Mouse (Mus musculus) megakaryocyte, adult 5-6 weeks (primary cell): ENCODE measurements around the gene L3mbtl4. TPM values are rescaled to one million over a fixed set of nuclear protein-coding genes. Genes with fewer than 3 reads are reported as not detected.

Experiments
- ATAC-seq: 2 replicates; pipeline ENCODE4 v1.8.0; 2016; ENCODE audit warnings: mild to moderate bottlenecking, inconsistent platforms; ENCODE audit not compliant: poor library complexity, severe bottlenecking
- total RNA-seq, 2 experiments: library from RNA; stranded (forward) in 1 of 2; stranded (reverse) in 1 of 2; fragments of 153-499, 151-499 nt in 1 of 2; fragments of 221-1000, 200-1000 nt in 1 of 2; gene quantifications; 2 replicates each; pipeline versions ENCODE4 v1.2.3 to v1.2.4; 2015 to 2017

L3mbtl4 gene
- total RNA-seq, 2 experiments from 2014 or later, result not detected

DNA sequence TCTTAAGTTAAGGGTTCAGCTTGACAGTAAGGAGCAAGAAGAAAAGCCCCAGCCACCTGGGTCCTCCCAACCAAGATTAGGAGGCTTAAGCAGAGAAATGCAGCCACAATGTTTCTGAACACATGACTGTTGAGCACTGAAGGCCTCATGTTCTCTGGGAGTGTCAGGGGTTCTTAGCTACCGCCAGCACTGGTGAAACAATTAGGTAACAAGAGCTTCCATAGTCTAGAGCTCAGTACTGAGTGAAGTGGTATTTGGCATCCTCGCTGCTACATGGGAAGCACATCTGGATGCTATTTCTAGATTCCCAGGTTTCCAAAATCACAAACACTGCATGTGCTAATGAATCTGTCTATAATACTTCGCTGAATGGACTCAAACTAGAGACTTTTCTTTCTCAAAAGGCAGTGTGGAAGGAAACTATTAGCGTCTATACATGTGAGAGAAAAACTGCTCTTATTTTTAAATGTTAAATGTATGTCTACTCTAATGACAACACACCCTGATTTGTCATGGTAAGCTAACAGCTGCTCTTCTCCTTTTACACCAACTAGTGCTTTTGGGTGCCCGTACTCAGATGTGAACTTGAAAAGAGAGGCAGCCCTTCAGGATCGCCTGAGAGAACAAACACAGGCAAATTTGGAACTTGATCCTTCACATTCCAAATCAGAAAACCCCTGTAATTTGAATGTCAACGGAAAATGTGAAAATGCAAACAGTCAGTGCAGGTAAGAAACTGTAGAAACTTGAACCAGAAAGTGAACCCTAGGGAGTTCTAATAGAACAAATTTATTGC is 356.2 kb downstream of the L3mbtl4 start:
- no peak for ATAC-seq

- ATAC-seq, result no peak
Observed at GRCm38 (mm10) chr17:68631396-68631795, 357.8 kb downstream of the L3mbtl4 start.

- ATAC-seq, result no peak
Observed at GRCm38 (mm10) chr17:68640187-68640586, 366.6 kb downstream of the L3mbtl4 start.

DNA sequence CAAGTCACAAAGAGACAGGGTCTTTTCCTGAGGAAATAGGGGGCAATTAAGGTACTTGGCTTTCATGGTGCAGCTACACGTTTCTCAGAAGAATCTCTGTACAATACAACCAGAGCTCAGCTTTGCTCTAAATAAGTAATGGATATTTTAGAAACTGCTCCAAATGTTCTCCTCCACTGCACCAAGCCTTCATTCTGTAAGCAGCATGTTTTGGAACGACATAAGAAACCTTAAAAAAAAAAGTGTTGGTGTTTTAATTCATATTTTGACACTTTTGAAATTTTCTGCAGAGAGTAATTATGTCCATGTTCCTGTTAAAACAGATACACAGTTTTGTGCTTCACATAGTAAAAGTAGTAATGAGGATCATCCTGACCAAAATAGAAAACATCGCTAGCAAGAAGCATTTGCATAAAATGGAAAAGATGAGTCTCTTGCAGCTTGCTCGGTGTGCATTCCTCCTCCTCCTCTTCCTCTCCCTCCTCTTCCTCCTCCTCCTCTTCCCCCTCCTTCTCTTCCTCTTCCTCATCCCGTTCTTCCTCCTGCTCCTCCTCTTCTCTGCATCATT is 369.0 kb downstream of the L3mbtl4 start:
- ATAC-seq, result no peak

DNA sequence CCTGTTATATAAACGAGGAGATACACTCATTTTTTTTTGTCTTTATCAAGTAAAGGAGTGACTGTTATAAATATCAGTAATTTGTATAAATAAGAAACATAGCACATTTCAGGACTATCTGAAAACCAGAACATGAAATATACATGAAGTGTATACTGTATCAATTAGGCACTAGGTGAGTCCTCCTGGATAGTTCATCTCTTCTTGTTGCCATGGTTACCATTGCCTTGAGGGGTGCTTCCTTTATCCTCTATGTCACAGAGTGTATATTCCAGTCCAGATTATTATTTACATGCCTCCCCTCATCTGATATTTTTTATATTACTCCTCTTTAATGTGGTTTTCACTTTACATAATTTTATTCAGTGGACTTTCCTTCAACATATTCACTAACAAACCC is 392.9 kb downstream of the L3mbtl4 start:
- no peak for ATAC-seq

DNA sequence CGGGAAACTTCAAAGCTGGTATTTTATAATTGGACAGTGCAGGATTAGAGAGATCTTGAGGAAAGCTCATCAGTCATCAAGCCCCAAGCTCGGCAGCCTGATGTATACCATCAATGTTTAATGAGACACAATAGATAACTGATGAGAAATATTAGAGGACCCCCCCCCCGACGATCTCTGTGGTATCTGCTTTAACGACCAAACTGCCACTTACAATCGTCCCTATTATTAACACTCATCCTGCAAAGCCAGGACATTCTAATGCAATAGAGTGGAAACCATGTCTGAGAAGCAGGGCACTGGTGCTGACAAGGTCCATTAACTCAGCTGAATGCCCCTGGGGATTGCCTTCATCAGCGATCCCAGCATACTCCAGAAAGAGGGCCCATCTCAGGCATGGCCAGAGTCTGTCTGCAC is 398.5 kb downstream of the L3mbtl4 start:
- no peak for ATAC-seq

DNA sequence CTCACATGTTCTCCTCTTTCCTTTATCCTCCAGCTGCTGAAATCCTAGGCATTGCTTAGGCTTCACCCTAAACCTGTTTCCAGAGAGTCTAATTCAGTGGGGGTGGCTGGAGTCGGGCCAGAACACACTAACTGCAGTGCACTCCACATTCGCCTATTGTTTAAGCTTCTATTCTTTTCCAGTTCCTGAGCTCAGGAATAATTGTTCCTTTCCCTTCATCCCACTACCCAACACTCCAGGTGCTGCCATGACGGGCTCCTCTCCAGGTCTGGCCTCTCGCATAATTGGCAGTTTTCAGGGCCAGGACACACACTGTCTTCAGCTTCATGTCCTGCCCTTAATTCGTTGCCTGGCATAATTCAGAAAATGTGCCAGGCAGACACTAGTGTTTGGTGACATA is 437.1 kb downstream of the L3mbtl4 start:
- ATAC-seq, result no peak

- ATAC-seq, result no peak
Observed at GRCm38 (mm10) chr17:68711350-68711749, 437.8 kb downstream of the L3mbtl4 start.

GRCm38 (mm10) chr17:68748296-68748695 is 474.7 kb downstream of the L3mbtl4 start:
- no peak for ATAC-seq

GRCm38 (mm10) chr17:68750513-68750912 is 476.9 kb downstream of the L3mbtl4 start:
- no peak for ATAC-seq

DNA sequence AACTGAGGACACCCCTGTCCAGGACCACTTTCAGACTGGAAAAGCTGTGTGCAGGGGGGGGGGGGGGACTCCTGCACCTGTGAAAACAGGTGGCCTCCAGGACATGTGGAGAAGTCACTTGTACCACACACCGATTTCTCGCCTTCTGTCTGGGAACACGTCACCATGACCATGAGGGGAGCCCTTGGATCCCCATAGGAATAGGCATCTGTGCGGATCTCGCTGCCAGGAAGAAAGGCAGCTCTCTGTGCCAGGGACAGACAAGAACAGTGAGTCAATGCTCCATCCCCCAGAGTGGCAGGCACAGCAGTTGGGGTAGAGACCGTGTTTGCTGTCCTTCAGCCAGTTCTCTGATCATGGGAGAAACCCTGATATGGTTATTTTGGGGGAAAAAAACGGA is 479.5 kb downstream of the L3mbtl4 start:
- no peak for ATAC-seq

DNA sequence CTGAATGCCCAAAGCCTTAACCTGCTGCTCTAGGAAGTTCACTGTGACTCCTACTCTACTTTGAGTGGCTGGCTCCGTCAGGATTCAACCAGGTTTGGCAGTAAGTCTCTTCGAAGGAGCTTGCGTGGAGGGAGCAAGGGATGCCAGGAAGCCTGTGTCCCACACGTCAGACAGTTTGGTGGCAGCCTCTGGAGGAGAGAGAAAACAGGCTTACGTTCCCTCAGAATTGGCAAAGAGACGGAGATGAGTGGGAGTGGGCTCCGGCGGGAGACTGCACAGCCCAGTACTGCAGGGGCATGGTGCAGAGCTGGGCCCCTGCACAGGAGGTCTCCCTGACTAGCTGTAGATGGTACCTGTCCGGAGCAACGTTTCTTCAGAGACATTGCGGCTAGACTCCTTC is 481.2 kb downstream of the L3mbtl4 start:
- no peak for ATAC-seq

DNA sequence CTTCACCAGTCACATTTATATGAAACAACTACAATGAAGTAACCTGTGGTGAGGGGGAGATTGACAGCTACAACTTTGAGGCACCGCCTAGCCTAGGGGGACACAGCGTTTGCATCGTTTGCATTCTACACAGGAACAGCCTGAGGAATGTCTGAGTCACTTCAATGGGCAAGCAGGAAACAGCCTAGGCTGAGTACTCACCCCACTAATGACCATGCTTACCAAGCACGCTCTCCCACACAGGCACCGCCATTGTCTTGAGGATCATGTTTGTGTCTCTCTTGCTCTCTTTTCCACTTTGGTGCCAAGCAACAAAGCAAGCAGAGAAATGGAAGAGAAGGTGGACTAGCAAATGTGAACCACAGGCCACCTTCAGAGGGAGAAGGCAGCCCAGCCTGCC is 484.8 kb downstream of the L3mbtl4 start:
- ATAC-seq, result no peak

- ATAC-seq, result no peak
Observed at GRCm38 (mm10) chr17:68758936-68759335, 485.3 kb downstream of the L3mbtl4 start.

- no peak for ATAC-seq
Observed at GRCm38 (mm10) chr17:68759978-68760377, 486.4 kb downstream of the L3mbtl4 start.

DNA sequence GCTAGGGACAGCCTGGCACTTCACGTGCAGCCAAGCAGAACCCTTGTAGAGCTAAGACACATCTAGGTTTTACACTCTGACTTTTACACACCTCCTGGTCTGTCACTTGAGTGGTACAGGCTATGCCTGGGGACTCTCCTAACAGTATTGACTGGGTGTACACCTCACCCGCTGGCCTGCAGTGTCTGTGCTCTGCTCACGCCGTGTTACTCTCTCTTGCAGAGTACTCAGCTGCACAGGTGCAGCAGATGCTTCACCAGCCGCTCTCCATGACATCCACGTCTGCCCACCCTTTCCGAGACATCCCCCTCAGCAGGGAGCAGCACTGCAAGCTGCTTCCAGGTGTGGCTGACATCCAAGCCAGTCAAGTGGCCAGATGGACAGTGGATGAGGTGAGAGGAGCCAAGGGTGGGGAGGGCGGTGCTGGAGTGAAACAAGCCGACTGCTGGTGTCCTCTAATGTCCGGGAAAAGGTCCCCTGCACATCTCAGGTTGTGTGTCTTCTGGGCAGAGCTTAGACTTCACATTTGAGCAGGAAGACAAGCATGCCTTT is 490.8 kb downstream of the L3mbtl4 start:
- ATAC-seq, result no peak

DNA sequence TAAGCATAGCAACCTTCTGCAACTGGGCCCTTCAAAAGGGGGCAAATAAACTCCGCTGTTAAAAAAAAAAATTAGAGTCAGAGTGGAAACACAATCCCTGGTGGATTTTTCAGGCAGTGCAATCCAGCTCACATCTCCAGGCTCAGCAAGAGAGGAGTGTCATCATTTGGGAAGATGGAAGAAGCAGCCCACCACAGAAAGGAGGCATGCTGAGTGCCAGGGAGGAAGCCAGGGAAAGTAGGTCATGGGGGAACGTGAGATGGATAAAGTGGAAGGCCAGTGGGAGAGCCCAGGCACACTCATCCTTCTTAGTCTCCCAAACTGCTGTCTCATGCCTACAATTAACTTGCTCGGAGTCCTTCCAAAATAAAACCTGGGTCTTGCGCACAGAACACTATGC is 496.0 kb downstream of the L3mbtl4 start:
- no peak for ATAC-seq

DNA sequence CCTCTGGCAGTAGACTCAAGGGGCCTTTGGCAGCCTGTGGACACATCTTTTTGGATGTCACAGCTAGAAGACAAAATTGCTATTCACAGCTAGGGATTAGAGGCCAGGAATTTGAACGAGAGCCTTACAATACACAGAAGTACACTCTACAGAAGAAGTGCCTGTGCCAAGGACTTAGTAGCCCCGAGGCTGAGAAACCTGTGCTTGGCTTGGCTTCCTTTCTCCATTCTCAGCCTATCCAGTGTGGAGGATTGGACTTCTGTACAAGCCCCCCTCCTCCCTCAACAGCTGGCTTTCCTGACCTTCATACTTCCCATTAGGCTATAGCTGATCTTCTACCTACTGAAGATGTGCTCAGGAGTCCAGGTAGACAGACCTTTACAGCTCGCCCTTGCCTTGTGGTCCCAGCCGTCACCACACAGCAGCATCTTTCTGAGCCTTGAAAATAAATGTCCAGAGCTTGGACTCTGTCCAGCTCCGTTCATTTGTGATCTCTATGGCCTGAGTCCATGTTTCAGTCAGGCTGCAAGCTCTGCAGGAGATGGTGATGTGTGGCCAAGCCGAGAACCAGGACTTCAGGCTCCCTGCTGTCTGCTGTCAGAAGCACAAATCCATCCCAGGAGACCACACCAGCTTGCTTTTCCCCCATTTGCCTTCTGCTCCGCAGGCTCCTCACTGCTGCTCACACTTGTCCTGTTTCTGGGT is 497.6 kb downstream of the L3mbtl4 start:
- no peak for ATAC-seq

DNA sequence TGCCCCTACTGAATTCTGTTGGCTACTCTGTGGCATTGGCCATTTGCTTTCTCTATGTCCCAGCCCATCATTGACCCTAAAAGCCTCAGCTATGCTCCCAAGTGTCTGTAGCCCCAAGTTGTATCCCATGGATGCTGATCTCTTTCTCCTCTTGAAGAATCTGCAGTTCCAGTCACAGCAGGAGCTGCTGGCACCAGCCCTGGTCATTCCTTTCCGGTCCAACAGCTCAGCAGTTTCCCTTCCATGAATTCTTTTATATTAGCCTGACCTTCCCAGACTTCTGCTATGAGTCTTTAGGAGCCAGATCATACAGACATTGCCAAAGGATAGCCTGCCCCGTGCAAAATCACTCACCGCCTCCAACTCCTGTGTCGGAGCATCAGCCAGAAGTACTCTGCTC is 520.1 kb downstream of the L3mbtl4 start:
- no peak for ATAC-seq

- ATAC-seq, result no peak
Observed at GRCm38 (mm10) chr17:68826323-68826722, 552.7 kb downstream of the L3mbtl4 start, which contains the start of gene Tmem200c. Gene Tmem200c, plus strand, starts transcription at chr17:68826623.
